Mouse (Mus musculus): ENCODE data around the gene Dnaaf3.
A peak's percentile ranks its signal among the peaks of the same experiment; 100 is the strongest.
"Not testable (repeated sequence)": the region's sequence is repeated elsewhere in the genome, so short reads cannot be mapped to it uniquely, and the experiment has no call there.

The Dnaaf3 gene

GRCm38 (mm10) chr7:4532005-4532729, at the start of gene Dnaaf3:
TSS of gene Dnaaf3 (minus strand) at chr7:4532453.
- DNase-seq, result peak; percentile 74 to 81

- DNase-seq, result not testable (repeated sequence)
Measured at GRCm38 (mm10) chr7:4581481-4581880, 49.2 kb upstream of the Dnaaf3 start.

GRCm38 (mm10) chr7:4572361-4572760, 40.1 kb upstream of the Dnaaf3 start:
- DNase-seq, result not testable (repeated sequence)

- no peak for DNase-seq
Measured at GRCm38 (mm10) chr7:4562660-4563059, 30.4 kb upstream of the Dnaaf3 start.

- DNase-seq, result no peak
Measured at GRCm38 (mm10) chr7:4557167-4557560, 24.9 kb upstream of the Dnaaf3 start.

GRCm38 (mm10) chr7:4556256-4557166, 24.3 kb upstream of the Dnaaf3 start:
- DNase-seq, result peak; percentile 60 to 66

- peak in 1 of 2 experiments; percentile 14 for DNase-seq
Measured at GRCm38 (mm10) chr7:4547221-4547641, 15.0 kb upstream of the Dnaaf3 start, which contains the start of gene Syt5. TSS of gene Syt5 (minus strand) at chr7:4547541.

GRCm38 (mm10) chr7:4546591-4547131, 14.4 kb upstream of the Dnaaf3 start:
- DNase-seq, result peak; percentile 38 to 59

- no peak for DNase-seq
Measured at GRCm38 (mm10) chr7:4546050-4546449, 13.8 kb upstream of the Dnaaf3 start.

GRCm38 (mm10) chr7:4542013-4542412, 9.8 kb upstream of the Dnaaf3 start:
- DNase-seq, result no peak

GRCm38 (mm10) chr7:4541344-4541743, 9.1 kb upstream of the Dnaaf3 start:
- no peak for DNase-seq

- no peak for DNase-seq
Measured at GRCm38 (mm10) chr7:4539019-4539418, 6.8 kb upstream of the Dnaaf3 start.

- DNase-seq, result no peak
Measured at GRCm38 (mm10) chr7:4537181-4537580, 4.9 kb upstream of the Dnaaf3 start.

GRCm38 (mm10) chr7:4536369-4536768, 4.1 kb upstream of the Dnaaf3 start:
- no peak for DNase-seq

GRCm38 (mm10) chr7:4530166-4530565, 2.1 kb downstream of the Dnaaf3 start:
- DNase-seq, result not testable (repeated sequence)

GRCm38 (mm10) chr7:4527302-4527689, 5.0 kb downstream of the Dnaaf3 start:
- DNase-seq, result no peak

- DNase-seq, result peak; percentile 79 to 80
Measured at GRCm38 (mm10) chr7:4526341-4527301, 5.6 kb downstream of the Dnaaf3 start.

- peak; percentile 32 to 41 for DNase-seq
Measured at GRCm38 (mm10) chr7:4524212-4524922, 7.9 kb downstream of the Dnaaf3 start, which contains the start of gene Tnni3. TSS of gene Tnni3 (minus strand) at chr7:4524229.

GRCm38 (mm10) chr7:4523205-4524130, 8.8 kb downstream of the Dnaaf3 start:
- DNase-seq, result no peak

GRCm38 (mm10) chr7:4522292-4522691, 10.0 kb downstream of the Dnaaf3 start:
- no peak for DNase-seq
